Mouse (Mus musculus) kidney, postnatal 10 days (tissue): ENCODE data around the gene Tas1r1.
"Not testable (repeated sequence)": the region's sequence is repeated elsewhere in the genome, so short reads cannot be mapped to it uniquely, and the experiment has no call there.

ENCODE experiments used
- DNase-seq: peaks from one replicate; pipeline ENCODE4 v3.0.0; 2021; ENCODE audit warnings: mixed read lengths

Gene Tas1r1

DNA sequence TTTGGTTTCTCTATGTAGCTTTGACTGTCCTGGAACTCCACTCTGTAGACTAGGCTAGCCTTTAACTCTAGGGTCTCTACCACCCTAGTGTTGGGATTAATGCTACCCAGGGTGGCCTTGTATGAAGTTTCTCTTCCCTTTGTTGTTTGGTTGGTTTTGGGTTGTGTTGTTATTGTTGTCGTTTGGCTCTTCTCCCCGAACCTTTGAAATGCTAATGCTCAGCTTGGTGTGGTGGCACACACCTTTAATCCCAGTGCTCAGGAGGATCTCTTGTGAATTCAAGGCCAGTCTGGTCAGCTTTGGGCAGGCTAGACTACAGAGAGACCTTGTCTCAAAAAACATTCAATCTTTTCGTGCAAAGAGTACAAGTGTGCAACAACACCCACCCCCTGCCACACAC lies 4.8 kb upstream of the Tas1r1 start:
- DNase-seq = no peak

DNA sequence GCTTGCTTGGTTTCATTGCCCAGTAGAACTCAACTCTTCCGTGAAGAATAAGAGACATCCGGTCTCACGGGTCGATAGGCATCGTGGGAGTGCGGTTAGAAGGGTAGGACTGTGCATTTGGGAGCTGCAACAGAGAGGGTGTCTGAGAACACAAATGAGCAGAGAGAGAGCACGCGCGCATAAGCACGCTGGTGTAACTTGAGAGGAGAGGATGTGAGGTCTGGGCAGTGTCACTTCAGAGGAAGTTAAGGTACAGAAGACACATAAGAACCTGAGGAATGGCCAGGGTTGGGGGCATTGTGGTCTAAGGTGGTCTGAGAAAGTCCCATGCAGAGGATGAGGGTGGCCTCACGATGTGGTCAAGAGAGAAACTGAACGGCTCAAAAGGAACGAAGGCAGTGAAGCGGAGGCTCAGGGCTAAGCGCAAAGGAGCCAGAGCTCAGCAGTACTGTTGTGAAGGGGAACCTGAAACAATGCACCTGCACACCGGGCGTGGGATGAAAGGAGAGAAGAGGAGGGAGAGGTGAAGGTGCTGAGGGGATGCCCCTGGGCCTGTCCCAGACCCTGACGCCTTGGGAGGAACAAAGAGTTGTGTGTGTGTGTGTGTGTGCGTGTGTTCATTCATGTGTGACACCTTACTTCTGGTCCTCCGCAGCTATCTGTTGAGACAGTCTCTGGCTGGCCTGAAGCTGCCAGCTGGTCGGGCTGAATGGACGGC lies 3.7 kb upstream of the Tas1r1 start:
- DNase-seq = peak; percentile 5

DNA sequence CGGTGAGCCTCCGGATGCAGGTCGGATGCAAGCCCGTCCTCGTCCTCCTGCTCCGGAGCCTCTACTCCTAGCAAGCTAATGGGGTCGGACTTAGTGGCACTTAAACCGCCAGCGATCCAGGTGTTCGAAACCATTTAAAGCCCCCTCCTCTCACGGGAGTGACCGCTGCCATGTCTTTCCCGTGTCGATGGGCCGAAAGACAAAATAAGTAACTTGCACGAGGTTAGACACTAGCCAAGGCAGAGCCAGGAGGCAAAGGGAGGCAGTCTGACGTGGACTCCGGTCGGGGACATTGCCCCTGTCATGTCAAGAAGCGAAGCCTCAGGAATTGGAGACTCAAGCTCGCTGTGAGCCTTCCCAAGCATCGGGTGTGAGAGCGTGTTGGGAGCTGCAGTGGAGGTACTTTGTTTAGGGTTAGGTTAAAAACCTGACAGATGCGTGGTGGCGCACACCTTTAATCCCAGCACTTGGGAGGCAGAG lies 1.5 kb upstream of the Tas1r1 start:
- DNase-seq = no peak

DNA sequence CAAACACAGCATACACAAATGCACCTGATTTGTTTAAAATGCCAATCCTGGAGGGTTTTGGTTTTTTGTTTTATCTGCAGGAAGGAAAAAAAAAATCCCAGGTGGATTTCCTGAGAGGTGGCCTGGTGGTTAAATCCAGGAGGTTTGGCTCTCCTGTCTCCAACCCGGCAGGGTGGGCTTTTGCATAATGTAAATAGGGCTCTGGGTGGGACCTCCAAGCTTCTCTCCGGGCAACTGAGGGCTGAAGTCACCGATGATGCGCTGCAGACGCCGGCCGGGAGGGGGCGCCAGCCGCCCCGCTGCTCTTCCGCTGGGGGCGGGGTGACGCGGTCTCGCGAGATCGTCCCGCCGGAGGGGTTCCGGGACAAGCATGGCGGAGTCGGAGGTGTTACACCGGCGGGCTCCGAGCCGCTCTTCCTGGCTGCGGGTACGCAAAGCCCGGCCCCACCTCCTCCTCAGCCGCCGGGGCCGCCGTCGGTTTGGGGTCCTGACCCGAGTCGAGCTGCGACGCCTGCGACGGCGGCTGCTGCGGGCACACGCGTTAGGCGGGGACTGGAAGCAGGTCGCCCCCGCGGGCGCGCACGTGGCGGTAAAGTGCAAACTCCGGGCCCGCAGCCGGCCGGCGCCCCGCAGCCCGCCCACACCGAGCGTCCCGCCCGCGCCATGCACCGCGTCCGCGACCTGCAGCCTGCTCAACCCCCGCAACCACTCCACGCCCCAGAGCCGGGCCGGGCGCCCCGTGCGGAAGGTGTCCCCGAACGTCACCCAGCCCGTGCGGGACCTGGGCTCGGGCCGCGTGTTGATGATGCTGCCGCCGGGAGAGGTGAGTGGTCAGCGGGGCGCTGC lies 840 bp upstream of the Tas1r1 start, which contains the start of gene Nol9:
Gene Nol9, plus strand, starts transcription at position 337 of the 846 bp plus-strand sequence.
- peak; percentile 97 for DNase-seq

DNA sequence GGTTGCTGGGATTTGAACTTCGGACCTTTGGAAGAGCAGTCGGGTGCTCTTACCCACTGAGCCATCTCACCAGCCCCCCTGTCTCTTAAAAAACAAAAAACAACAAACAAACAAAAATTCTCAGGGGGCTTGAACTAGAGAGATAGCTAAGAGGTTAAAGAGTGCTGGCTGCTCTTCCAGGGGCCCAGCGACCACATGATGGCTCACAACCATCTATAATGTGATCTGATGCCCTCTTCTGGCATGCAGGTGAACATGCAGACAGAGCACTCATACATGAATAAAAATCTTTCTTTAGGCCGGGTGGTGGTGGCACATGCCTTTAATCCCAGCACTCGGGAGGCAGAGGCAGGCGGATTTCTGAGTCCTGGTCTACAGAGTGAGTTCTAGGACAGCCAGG lies 1.9 kb downstream of the Tas1r1 start:
- not testable (repeated sequence) for DNase-seq

DNA sequence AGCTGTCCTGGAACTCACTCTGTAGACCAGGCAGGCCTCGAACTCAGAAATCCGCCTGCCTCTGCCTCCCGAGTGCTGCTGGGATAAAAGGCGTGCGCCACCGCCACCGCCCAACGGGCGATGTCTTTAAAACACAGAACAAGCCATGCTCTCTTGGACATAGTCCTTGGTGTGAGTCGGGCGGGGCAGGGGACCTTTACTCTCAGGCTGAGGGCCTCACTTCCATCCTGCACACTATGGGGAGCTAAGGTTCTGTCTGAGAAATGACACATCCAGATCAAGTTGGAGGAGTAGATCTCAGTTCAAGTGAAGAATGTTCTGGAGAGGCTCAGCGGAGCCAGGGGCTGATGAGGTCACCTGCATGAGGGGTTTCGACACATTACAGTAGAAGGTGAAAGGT lies 5.4 kb downstream of the Tas1r1 start:
- DNase-seq = no peak

DNA sequence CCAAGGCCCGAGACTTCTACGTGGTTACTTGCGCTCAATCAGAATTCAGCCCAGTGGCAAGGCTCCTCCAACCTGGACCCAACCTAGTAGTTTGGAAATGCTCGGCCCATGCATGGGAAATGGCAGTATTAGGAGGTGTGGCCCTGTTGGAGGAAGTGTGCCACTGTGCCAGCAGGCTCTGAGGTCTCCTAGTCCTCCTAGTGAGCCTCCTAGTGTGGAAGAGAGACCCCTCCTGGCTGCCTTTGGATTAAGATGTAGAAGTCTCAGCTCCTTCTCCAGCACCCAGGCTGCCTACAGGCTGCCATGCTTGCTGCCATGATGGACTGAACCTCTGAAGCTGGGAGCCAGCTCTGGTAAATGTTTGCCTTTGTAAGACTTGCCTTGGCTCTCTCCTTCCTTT lies 8.4 kb downstream of the Tas1r1 start:
- DNase-seq = peak; percentile 40

DNA sequence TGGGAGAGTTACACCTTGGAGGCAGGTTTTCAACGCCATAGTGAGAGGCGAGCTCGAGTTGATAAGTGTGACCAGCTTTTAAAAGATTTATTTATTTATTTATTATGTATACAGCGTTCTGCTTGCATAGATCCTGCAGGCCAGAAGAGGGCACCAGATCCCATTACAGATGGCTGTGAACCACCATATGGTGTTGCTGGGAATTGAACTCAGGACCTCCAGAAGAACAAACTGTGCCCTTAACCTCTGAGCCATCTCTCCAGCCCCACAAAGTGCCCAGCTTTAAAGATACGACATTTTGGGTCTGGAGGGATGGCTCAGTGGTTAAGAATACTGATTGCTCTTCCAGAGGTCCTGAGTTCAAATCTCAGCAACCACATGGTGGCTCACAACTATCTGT lies 9.3 kb downstream of the Tas1r1 start:
- DNase-seq = peak; percentile 45

DNA sequence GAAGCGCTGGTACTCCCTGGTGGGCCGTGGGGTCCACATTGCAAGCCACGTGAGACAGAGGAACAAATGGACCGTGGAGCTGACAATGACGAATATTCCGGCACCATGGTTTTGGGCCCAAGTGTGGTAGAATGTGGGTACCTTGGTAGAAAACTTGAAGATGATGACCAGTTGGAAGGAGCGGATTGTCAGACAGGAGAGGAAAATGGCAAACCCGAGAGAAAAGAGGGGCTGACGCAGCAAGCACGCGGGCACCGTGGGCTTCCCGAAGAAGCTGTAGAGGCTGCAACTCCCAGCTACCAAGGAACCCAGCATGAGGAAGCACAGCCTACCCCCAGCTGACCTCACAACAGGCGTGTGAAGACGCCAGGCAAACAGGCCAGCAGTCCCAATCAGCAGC lies 9.9 kb downstream of the Tas1r1 start:
- no peak for DNase-seq

DNA sequence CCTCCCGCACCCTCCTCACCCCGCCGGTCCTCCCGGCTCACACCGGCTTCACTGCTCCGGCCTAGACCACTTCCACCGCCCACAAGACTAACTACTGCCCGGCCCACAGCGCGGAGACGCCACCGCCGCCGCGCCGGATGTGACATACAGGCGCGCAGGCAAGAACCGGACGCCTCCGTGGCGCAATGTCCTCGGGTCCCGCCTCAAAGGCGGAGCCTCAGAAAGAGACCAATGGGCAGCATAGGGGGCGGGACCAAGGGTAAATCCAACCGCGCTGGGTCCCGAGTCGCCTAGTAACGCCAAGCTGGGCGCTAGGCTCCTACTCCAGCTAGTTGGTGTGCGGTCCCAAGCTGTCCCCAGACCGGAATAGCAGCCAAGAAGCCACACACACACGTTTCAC lies 10.8 kb downstream of the Tas1r1 start, which contains the start of gene Zbtb48:
Gene Zbtb48, minus strand, starts transcription at position 148 of the 400 bp plus-strand sequence.
- DNase-seq = peak; percentile 98

DNA sequence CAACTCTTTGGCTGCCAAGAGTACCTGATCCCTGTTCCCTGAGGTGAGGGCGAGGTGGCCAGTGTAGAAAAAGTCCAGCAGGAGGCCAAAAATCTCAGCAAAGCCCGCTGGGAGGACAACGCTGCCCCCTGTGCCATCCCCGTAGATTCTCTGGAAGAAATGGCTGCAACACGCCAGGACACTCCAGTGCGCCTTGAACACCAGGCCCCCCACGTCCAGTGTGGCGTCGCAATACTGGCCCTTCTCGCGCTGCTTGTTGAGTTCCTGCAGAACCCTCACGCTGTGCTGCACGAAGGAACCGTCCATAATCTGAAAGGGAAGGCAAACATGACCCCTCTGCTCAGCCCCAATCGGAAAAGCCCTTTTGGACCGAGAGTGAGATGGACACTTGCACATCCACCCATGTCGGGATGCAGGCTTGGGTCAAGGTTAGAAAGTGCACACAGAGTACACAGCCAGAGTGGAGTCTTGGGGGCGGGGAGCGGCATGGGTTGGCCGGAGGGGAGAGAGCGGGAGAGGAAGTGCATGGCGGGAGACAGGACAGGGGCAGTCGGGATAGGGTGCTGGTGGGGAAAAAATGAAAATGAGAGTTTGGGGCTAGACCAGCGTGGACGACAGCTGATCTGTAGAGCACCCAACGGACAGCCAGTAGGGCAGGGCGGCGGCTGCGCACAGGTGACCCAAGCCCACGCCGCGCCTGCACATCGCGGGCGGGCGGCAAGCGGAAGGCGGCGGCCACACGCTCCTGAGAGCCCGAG lies 11.4 kb downstream of the Tas1r1 start:
- DNase-seq = peak; percentile 63

DNA sequence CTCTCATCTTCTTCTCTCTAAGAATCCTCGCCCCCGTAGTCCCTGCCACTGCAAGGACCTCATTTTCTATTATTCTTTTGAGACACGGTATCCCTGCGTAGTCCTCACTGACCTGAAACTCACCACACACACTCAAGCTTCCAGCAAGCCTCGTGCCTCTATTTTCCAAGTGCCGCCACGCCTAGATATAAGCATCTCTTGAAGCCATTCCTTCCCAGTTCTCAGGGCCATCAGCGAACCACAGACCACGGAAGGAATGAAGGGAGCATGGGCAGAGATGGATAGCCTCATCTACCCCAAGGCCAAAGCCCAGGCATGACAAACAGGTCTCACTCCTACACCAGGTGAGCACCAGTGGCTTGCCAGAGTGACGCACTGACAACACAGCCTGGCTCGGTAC lies 13.8 kb downstream of the Tas1r1 start:
- DNase-seq = no peak

DNA sequence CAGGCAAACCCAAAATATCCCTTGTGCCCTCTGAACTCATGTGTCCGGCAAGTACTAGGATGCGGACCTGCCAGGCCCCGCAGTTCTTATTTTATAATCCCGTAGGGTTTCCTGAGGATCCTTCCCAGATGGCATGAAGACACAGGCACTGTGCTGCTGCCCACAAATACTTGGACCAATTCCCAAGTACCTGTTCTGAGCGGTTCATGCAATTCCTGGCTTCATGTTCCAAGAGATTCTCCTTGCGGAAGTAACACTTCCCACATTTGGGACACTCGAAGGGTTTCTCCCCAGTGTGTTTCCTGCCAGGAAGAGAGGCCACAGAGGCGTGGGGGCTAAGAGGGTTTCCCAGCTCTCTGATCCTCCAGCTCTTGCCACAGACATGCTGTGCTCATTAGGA lies 15.9 kb downstream of the Tas1r1 start:
- DNase-seq = no peak

DNA sequence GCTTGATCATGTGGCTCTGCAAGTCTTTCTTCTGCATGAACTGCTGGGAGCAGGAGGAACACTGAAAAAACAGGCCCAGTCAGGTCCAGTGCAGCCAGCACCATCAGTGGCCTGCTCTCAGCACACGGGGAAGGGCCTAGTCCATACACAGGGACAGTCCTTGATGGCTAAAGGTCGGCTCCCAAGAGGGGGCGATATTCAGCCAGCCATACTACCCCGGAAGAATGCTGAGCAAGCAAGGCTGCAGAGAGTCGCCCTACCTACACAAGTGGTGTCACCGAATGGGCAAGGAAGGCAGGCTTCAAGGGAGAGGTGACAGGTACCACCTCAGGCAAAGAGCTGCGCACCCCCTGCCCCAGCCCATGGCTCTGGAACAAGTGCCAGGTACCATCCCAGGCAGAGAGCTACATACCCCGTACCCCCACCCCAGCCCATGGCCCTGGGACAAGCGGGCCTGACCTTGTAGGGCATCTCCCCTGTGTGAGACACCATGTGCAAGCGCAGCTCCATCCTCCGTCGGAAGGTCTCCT lies 16.7 kb downstream of the Tas1r1 start:
- no peak for DNase-seq

DNA sequence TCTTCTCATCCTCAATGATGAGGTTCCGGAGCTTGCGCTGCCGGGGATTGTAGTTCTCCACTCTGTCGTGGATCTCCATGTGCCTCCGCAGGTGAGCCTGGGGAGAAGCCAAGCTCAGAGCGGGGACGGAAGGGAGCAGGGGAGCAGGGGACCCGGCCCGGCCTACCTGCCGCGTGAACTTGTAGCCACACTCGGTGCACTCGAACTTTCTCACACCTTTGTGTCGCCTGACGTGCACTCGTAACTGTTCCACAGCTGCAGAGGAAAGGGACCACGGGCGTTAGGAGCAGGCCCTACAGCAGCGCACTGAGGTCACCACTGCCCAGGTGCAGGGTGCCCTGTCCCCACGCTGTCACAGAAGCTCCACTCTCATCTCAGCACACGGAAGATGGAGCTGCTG lies 18.3 kb downstream of the Tas1r1 start:
- no peak for DNase-seq

DNA sequence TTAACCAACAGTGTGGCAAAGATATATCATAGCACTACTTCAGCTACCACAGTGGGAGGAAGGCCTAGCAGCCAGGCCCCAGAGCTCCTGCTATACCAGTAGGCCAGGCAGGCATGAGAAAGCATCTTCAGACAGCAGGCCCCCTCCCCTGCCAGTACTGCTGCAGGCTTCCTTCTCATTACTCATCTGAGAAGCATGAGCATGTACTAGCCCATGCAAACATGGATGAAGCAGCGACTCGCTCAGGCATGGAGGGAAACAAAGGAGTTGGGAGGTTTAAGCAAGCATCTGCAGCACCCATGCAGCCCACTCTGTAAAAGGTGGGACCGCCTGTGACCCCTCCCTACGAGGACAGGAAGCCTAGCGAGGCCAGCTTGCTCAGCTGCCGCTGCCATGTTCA lies 19.3 kb downstream of the Tas1r1 start:
- no peak for DNase-seq

DNA sequence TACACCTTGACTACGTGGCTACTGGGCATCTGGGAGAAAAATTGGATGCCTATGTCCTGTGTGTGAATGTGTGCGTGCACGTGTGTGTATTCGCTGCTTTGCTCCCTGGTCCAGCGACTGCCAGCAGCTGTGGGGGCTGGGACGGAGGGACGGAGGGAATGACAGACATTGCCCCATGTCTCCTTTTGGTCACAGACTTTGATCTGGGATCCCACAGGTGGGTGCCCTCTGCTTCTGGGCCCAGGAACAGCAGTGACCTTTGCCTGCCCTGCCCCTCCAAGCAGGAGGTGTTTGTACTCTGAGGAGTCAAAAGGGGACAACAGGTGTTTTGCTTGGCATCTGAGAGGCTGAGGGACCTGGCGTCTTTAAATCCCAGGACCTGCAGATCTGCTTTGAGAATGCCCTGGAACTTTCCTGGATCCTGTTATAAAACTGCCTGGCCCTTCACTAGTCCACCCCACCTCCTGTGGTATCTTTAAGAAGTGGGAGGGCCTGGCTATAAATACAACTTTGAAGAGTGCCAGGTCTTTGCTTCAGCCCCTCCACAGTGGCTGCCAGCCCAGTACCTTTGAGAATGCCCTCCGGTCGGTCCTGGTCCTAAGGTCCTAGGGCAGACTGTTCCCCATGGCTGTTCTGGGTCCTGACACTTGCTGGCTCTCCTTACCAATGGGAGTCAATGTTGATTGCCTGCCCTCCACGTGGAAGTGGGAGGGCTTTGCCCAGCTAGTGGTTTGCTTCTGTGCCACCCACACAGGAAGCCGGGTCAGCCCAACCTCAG lies 25.1 kb downstream of the Tas1r1 start:
- DNase-seq = peak; percentile 42

DNA sequence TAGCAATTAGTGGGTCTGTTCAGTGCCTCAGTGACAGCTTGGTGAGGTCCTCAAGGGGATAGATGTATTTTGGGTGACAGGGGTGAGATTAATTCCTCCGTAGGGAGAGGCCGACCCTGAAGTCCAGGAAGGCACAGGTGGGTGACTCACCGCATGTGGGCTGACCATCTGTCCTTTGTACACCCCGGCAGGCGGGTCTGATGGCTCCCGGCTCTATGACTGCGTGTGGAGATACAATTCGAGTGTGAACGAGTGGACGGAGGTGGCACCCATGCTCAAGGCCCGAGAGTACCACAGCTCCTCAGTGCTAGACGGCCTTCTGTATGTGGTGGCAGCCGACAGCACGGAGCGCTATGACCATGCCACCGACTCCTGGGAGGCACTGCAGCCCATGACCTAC lies 26.3 kb downstream of the Tas1r1 start:
- DNase-seq = no peak

DNA sequence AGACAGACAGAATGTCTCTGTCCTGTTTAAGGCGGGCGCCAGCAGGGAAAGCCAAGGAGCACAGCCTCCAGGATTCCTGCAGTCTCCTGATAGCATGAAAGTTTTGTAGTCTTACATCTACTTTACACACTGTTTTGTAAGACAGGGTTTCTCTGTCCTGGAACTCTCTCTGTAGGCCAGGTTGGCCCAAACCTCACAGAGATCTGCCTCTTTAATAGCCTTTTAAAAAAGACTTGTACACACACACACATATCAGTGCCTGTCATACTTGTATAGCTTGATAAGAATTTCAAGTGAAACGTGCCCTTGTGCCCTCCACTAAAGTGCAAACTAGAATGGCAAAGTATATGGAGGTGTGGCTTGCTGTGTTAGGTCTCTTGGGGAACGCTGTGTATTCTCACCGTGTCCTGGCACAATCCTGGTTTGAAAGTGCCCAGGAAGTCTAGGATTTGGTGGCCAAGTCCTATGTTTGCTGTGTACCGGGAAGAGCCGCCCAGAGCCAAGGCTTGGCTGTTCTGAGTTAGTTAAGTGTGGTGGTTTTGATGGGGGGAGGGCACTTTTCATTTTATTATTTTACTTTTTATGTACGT lies 27.1 kb downstream of the Tas1r1 start:
- no peak for DNase-seq

DNA sequence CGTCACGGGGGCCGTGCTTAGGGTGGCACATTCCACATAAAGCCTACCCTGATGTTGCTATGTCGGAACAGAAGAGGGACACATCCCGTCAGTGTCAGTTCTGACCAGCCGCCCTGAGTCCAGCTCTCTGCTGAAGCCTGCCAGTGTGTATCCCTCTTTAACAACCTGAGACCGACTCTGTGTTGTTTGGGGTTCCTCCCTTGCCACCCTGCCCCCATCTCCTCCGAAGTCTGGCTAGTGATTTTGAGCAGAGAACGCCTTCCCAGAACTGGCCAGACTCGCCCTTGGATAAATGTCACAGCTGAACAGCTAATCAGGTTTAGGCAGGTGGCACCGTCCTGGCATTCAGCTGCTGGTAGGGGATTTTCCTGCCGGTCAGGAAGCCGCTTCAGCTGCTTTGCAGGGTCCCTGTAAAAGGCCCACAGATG lies 27.6 kb downstream of the Tas1r1 start:
- peak; percentile 34 for DNase-seq

DNA sequence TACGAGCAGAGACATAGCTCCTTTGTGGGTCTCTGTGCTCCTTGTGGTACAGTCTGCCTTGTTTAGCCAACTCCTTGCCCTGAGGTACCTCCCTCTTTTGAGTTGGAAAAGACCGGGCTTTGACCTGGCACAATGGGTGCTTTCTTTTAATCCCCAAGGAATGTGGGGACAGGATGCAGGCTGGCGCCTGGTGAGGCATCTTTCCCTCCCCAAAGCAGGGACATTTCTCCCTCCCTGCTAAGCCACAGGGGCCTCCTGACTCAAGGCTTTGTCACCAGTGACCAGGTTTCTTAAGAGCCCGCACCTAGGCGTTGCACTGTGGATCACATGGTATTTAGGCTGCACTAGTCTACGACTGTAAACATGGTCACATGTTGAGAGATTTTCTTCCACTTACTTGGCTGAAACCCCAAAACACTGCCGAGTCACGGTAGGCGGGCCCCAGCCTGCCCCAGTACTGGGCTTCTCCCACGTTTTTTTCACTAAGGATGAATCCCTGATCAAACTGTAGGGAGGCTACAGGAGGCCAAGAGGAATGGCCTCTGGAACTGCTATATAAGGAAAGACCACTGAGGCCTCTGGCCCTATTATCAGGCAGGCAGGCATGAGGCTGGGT lies 28.2 kb downstream of the Tas1r1 start:
- DNase-seq = peak; percentile 55
